Comparison of ENCODE assay signal across 36 mouse cellular contexts in the genomic region with DNA sequence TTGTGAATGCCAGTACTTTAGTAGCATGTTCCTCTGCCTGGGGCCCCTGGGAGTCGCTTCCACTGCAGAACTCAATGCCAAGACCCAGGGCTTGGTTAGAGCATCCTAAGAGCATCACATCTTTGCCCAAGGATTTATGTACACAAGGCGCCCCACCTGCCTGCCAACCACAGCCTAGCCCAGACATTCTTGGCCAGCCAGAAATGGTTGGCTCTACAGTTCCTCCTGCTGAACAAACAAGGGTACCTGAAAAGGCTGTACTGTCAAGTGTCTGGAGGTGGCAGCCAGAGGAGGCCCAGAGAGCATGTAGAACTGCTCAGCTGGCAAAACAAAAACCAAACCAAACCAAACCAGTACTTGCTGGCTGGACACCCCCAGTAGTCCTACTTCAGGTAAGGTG. TPM values are rescaled to one million over a fixed set of nuclear protein-coding genes. Genes with fewer than 3 reads are reported as not detected.
DNase-seq lines count a peak whose midpoint lies in the region; ATAC-seq and TF ChIP-seq lines count a peak whose summit lies in the region.
"Had no signal": no experiment of that assay in that cellular context is flagged by ENCODE, and none has a peak within 500 bp of the region (broad histone marks: within the 10 kb centered on the region; RNA-seq: fewer than 3 reads in every experiment).

No protein-coding gene starts in this region.

- peaks cover 43% of the 10 kb centered on the region for H3K36me3 ChIP-seq in lung, embryonic 15.5 days
- peaks cover 14 to 28% of the 10 kb centered on the region in 2 experiments; a peak in 3 of 4 replicates for H3K36me3 ChIP-seq in MEL (ENCODE audit: control insufficient read depth in 1 of 2, insufficient read depth in 2 of 2, low read length in 2 of 2)
- H3K36me3 ChIP-seq: forebrain, embryonic 15.5 days had no signal

- intact Hi-C loops in heart, postnatal 10 days (cut with DNase I): no loop called here

- ATAC-seq in lung, embryonic 15.5 days (ENCODE audit: borderline replicate concordance, extremely low read depth, low FRiP score, low TSS enrichment): no peak
- ATAC-seq: CD4-positive, CD25-positive, alpha-beta regulatory T cell, adult 4 months; forebrain, embryonic 15.5 days; hindbrain, postnatal 0 days; inflammation-experienced regulatory T-cells, adult 6 months; Patski had no signal

- WGBS in lung, embryonic 15.5 days: 61% methylated on average over 2 of the region's 2 CpGs

- peaks cover 37% of the 10 kb centered on the region for H3K4me1 ChIP-seq in lung, embryonic 15.5 days
- H3K4me1 ChIP-seq in MEL (ENCODE audit: control insufficient read depth in 1 of 2, insufficient read depth in 2 of 2, low read length in 2 of 2): peaks cover 9 to 46% of the 10 kb centered on the region in 2 experiments
- H3K4me1 ChIP-seq: forebrain, embryonic 12.5 days; forebrain, embryonic 15.5 days had no signal

- H3K27ac ChIP-seq in lung, embryonic 15.5 days: peak overlapping the region; percentile 70
- H3K27ac ChIP-seq in MEL (ENCODE audit: control insufficient read depth, low read depth, low read length): no peak overlapping the region
- H3K27ac ChIP-seq: embryonic facial prominence, embryonic 10.5 days; embryonic facial prominence, embryonic 13.5 days; forebrain, embryonic 12.5 days; forebrain, embryonic 15.5 days; heart, embryonic 15.5 days; hindbrain, embryonic 14.5 days; hindbrain, postnatal 0 days had no signal

- H3K4me3 ChIP-seq in lung, embryonic 15.5 days: no peak overlapping the region
- no peak overlapping the region for H3K4me3 ChIP-seq in MEL (ENCODE audit: control insufficient read depth in 1 of 2, insufficient read depth in 1 of 2, low read depth in 2 of 2, low read length in 2 of 2)
- H3K4me3 ChIP-seq: embryonic facial prominence, embryonic 10.5 days; embryonic facial prominence, embryonic 13.5 days; erythroblast, embryonic 14.5 days; forebrain, embryonic 12.5 days; forebrain, embryonic 15.5 days; heart, embryonic 12.5 days; heart, embryonic 15.5 days had no signal

- no peak for TF ChIP-seq EP300 in MEL (IDR thresholded peaks at IDR 0.05; ENCODE audit: low read depth in 1 of 2, low read length in 2 of 2)

- H3K9ac ChIP-seq in lung, embryonic 15.5 days: no peak overlapping the region
- no peak overlapping the region for H3K9ac ChIP-seq in MEL (ENCODE audit: control insufficient read depth, low read depth, low read length, poor library complexity, severe bottlenecking)
- H3K9ac ChIP-seq: embryonic facial prominence, embryonic 13.5 days; forebrain, embryonic 12.5 days; forebrain, embryonic 15.5 days; heart, embryonic 12.5 days; heart, embryonic 15.5 days; hindbrain, embryonic 14.5 days had no signal

- no peak overlapping the region for H3K4me2 ChIP-seq in lung, embryonic 15.5 days
- H3K4me2 ChIP-seq: embryonic facial prominence, embryonic 13.5 days; forebrain, embryonic 12.5 days; forebrain, embryonic 15.5 days; heart, embryonic 12.5 days; heart, embryonic 15.5 days; hindbrain, embryonic 14.5 days had no signal

- H3K79me2 ChIP-seq in MEL (ENCODE audit: control insufficient read depth, insufficient read depth, low read length, poor library complexity): peaks cover 15% of the 10 kb centered on the region

- no peak for TF ChIP-seq CTCF in MEL (IDR thresholded peaks at IDR 0.05 in 2 of 3, conservative IDR thresholded peaks at IDR 0.05 in 1 of 3; ENCODE audit: control insufficient read depth in 1 of 3, insufficient read depth in 1 of 3, low read depth in 2 of 3, low read length in 3 of 3, poor library complexity in 1 of 3, severe bottlenecking in 1 of 3)

- no peak; a peak in 2 of 4 replicates for TF ChIP-seq POLR2A in MEL (IDR thresholded peaks at IDR 0.05; ENCODE audit: control insufficient read depth in 1 of 2, insufficient read depth in 1 of 2, low read depth in 1 of 2, low read length in 2 of 2, poor library complexity in 1 of 2)

- DNase-seq in heart, adult 11 months: peak; percentile 87
- DNase-seq in heart, postnatal 10 days: no peak
- no peak for DNase-seq in lung, postnatal 25 days (ENCODE audit: low spot score)
- DNase-seq in MEL (ENCODE audit: low read depth, low spot score): peak; percentile 45
- DNase-seq in lung, postnatal 36 days: peak; percentile 48
- no peak for DNase-seq in testis, postnatal 14 days (ENCODE audit: low spot score)
- DNase-seq: adrenal gland, postnatal 25 days; cerebellum, adult 11-12 months; cerebellum, adult 8-10 months; cerebellum, postnatal 10 days; cerebellum, postnatal 36 days; embryo, embryonic 11 days; gastrocnemius, postnatal 14 days; heart, adult 18-20 months; heart, postnatal 14 days; heart, postnatal 4 days had no signal

- no peak for TF ChIP-seq RAD21 in MEL (IDR thresholded peaks at IDR 0.05; ENCODE audit: low read depth, low read length)

- no peaks in the 10 kb centered on the region for H3K9me3 ChIP-seq in lung, embryonic 15.5 days
- H3K9me3 ChIP-seq in MEL (replicated peaks; ENCODE audit: insufficient read depth, low read length): no peaks in the 10 kb centered on the region
- H3K9me3 ChIP-seq: embryonic facial prominence, embryonic 10.5 days; embryonic facial prominence, embryonic 13.5 days; forebrain, embryonic 12.5 days; forebrain, embryonic 15.5 days; heart, embryonic 12.5 days; heart, embryonic 15.5 days had no signal

- H3K27me3 ChIP-seq in lung, embryonic 15.5 days: no peaks in the 10 kb centered on the region
- H3K27me3 ChIP-seq in MEL (ENCODE audit: control insufficient read depth in 1 of 2, insufficient read depth in 2 of 2, low read length in 2 of 2): no peaks in the 10 kb centered on the region
- H3K27me3 ChIP-seq: embryonic facial prominence, embryonic 13.5 days; forebrain, embryonic 12.5 days; forebrain, embryonic 15.5 days; heart, embryonic 12.5 days; heart, embryonic 15.5 days; Patski had no signal

TF ChIP-seq in MEL, 35 proteins besides CTCF, POLR2A, EP300 and RAD21:
- TF ChIP-seq TBP (IDR thresholded peaks at IDR 0.05; ENCODE audit: low read depth, low read length): no peak
- TF ChIP-seq MAZ (IDR thresholded peaks at IDR 0.05; ENCODE audit: low read depth, low read length): 0 out of 2 replicates have a peak, but pooled peaks have one; percentile 18
TF ChIP-seq in MEL: peak in this region for 1.

RNA-seq across cellular contexts. Expression of gene 1700017B05Rik, which starts 11.3 kb away (rescaled TPM):
- 10 to 100 TPM; 21.2 to 21.5 TPM for total RNA-seq in heart, postnatal 10 days (2021)
- 19.5 and 21.7 TPM in 2 replicates for polyA plus RNA-seq in lung, embryonic 15.5 days (2015; fragmentation: Nextera tagmentation; extraction: Ambion mirVana)
- total RNA-seq in MEL (2012; rRNA removed): 52.7 and 55.7 TPM in 2 replicates
- polyA plus RNA-seq in MEL (2012; ENCODE audit: insufficient read depth in 1 of 2, insufficient read length in 2 of 2, low read depth in 1 of 2, low replicate concordance in 2 of 2, missing spikeins in 1 of 2): 10 to 100 TPM in 1 of 2 experiments, not detected in 1; 76.5 TPM

RNA-seq across cellular contexts. Expression of gene Trcg1, which starts 14.8 kb away (rescaled TPM):
- total RNA-seq in heart, postnatal 10 days (2021): not detected
- not detected in 2 replicates for polyA plus RNA-seq in lung, embryonic 15.5 days (2015; fragmentation: Nextera tagmentation; extraction: Ambion mirVana)
- total RNA-seq in MEL (2012; rRNA removed): not detected in 2 replicates
- not detected for polyA plus RNA-seq in MEL (2012; ENCODE audit: insufficient read depth in 1 of 2, insufficient read length in 2 of 2, low read depth in 1 of 2, low replicate concordance in 2 of 2, missing spikeins in 1 of 2)
- total RNA-seq: adrenal gland, adult 18-20 months; adrenal gland, postnatal 25 days; ES-E14; gastrocnemius, postnatal 14 days; gastrocnemius, postnatal 4 days; heart, adult 18-20 months; heart, postnatal 14 days; heart, postnatal 4 days; hindbrain, postnatal 0 days had no signal
- polyA plus RNA-seq: brain, embryonic 14.5 days; C2C12; CD4-positive, CD25-positive, alpha-beta regulatory T cell, adult 4 months; cortical plate, adult 2 months; embryonic facial prominence, embryonic 13.5 days; erythroblast, embryonic 14.5 days; forebrain, embryonic 12.5 days; forebrain, embryonic 15.5 days; heart, embryonic 12.5 days; heart, embryonic 15.5 days; hindbrain, embryonic 11.5 days; hindbrain, embryonic 14.5 days; hindbrain, postnatal 0 days; inflammation-experienced regulatory T-cells, adult 6 months; Patski had no signal

Comparison
In these comparisons a context has a peak if more than half of its experiments do, and no peak if none do; other contexts are left out.
1. DNase-seq: peak in heart, adult 11 months (single experiment), MEL (single experiment) and lung, postnatal 36 days (single experiment); none in heart, postnatal 10 days (0 of 2), lung, postnatal 25 days (single experiment) and testis, postnatal 14 days (single experiment).